Mouse (Mus musculus): Measurements from ENCODE around the gene Peli2. TPM values are rescaled to one million over a fixed set of nuclear protein-coding genes. Genes with fewer than 3 reads are reported as not detected.

Gene Peli2
- total RNA-seq, 1 experiment from 2014 or later = 5.0 TPM

- no peak for ATAC-seq (replicated peaks; ENCODE audit: insufficient number of reproducible peaks, low FRiP score, low TSS enrichment, poor library complexity, severe bottlenecking)
Measured at GRCm38 (mm10) chr14:48201403-48201802, 80.8 kb downstream of the Peli2 start.

DNA sequence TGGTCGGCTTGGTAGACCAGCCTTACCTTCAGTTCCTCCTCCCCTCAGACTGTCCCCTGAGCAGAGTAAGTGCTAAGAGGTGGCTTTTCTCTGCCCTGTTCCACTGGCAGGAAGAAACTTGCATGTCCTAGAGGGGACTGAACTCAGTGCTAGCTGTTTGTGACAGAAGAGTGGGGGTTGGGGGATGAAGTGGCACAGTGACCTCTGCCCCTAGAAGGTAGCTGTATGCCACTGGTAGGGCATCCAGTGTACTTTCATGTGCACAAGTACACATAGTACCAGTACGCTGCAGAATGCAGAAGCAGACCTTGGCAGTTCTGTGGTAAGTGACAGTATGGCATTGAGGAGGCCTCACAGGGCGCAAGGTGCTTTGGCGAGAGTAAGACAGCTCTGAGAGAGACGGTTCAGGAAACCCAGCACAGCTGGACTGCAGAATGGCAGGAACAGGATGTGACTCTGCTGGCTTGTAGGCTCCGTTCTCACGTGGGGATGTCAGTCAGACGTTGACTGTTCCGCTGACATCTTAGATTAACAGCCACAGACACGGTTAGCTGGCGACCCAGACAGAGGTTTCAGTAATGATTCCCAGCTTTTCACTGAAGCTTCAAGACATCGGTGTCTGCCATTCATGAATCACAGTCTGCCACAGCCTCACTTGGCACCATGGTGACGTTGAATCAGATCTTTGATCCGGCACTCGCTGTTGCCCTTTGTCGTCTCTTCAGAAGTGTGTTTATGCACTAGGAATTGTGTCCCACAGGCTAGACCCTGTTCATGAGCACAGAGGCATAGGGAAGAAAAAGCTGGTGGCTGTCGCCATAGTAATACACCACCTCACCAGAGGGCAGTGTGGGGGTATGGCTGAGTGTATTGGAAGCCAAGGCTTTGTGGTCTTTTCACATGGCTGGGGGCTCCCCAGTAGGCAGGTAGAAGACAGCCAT is 81.7 kb downstream of the Peli2 start:
- ATAC-seq (replicated peaks; ENCODE audit: insufficient number of reproducible peaks, low FRiP score, low TSS enrichment, poor library complexity, severe bottlenecking) = no peak; the same call in 1 of the 2 replicates

DNA sequence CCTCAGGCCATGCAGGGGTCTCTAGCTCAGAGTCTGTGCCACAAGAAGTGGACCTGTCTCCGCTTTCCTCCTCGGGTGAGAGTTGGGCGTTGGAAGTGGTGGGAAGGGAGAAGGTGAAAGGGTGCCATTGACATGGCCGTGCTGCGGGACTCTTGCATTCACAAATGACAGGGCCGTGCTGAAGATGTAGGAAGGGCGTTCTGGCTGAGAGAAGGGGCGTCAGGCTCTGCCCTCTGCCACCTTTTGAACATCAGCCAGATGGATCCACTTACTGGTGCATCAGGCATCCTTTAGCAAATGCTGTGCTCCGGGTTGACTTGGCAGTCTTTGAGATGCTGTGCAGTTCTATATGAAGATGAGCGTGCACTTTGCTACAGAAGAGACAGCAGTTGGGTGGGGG is 84.4 kb downstream of the Peli2 start:
- no peak for ATAC-seq (replicated peaks; ENCODE audit: insufficient number of reproducible peaks, low FRiP score, low TSS enrichment, poor library complexity, severe bottlenecking)

DNA sequence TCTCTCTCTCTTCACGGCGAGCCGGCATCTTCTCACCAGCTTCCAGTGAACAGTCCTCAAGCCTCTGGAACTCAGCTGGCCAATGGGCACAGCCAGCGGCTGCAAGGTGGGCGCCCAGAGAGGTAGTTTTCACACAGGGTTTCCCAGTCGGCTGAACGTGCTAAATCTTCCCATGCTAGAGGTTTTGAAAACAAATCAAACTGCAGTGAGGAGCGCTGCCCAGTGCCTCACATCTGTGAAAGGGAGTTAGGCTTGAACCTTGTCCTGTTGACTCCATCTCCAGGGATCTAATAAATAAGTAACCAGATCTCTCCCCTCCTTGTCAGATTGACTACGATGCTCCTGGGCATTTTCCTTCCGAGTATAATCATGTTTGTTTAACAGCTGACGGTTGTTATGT is 85.0 kb downstream of the Peli2 start:
- no peak for ATAC-seq (replicated peaks; ENCODE audit: insufficient number of reproducible peaks, low FRiP score, low TSS enrichment, poor library complexity, severe bottlenecking)

DNA sequence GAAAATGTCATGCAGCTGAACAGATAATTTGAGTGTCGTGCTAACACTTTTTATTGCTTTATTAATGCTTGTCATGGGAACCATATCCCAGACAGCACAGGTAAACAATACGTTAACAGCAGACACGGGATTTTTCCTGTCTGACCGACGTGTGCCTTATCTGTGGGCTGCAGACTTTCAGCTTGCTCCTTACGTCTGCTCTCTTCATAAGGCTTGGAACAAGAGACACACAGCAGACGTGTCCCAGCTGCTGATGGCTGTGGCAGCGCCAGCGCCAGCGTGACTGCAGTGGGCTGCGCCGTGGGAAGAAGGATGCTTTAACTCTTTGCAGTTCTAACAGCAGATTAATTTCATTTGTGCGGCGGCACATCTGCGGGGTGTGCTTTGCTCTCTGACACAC is 86.5 kb downstream of the Peli2 start:
- no peak for ATAC-seq (replicated peaks; ENCODE audit: insufficient number of reproducible peaks, low FRiP score, low TSS enrichment, poor library complexity, severe bottlenecking)

GRCm38 (mm10) chr14:48207746-48208640 is 87.4 kb downstream of the Peli2 start:
- no peak for ATAC-seq (replicated peaks; ENCODE audit: insufficient number of reproducible peaks, low FRiP score, low TSS enrichment, poor library complexity, severe bottlenecking)

DNA sequence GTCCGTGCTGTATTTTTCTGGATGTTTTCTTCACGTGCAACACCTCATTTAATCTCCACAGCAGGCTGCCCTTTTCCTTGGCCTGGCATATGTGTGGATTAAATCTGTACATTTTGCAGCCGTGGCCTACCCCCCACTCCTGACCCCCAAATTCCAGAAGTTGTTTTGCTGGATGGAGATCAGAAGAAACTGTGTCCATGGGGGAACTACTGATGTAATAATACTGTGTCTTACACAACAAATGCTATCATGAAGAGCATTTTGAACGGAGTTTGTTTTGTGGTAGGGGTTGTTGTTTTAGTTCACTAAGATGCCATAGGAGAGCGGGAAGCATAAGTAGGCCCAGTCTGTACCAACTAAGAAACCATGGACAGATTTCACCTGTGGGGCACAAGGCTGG is 88.8 kb downstream of the Peli2 start:
- ATAC-seq (replicated peaks; ENCODE audit: insufficient number of reproducible peaks, low FRiP score, low TSS enrichment, poor library complexity, severe bottlenecking) = no peak

GRCm38 (mm10) chr14:48210089-48210488 is 89.5 kb downstream of the Peli2 start:
- no peak for ATAC-seq (replicated peaks; ENCODE audit: insufficient number of reproducible peaks, low FRiP score, low TSS enrichment, poor library complexity, severe bottlenecking)

DNA sequence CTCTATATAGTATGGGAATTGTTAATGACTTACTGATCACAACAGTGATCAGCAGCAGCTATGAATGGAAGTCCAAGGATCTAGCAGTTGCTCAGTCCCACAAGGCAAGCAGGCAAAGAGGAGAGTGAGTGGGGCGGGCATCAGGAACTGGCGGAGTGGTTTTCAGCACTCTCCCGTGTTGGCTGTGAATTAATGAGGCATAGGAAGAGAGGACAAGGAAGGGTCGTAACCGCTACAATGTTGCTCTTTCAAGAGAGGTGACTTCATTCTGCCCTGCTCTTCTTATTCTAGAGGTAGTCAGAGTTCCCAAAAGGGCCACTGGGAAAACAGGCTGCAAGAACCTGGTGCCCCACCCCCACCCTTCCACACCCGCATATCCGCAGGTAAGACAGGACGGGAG is 90.9 kb downstream of the Peli2 start:
- no peak for ATAC-seq (replicated peaks; ENCODE audit: insufficient number of reproducible peaks, low FRiP score, low TSS enrichment, poor library complexity, severe bottlenecking)

GRCm38 (mm10) chr14:48212839-48213238 is 92.2 kb downstream of the Peli2 start:
- ATAC-seq (replicated peaks; ENCODE audit: insufficient number of reproducible peaks, low FRiP score, low TSS enrichment, poor library complexity, severe bottlenecking) = no peak

DNA sequence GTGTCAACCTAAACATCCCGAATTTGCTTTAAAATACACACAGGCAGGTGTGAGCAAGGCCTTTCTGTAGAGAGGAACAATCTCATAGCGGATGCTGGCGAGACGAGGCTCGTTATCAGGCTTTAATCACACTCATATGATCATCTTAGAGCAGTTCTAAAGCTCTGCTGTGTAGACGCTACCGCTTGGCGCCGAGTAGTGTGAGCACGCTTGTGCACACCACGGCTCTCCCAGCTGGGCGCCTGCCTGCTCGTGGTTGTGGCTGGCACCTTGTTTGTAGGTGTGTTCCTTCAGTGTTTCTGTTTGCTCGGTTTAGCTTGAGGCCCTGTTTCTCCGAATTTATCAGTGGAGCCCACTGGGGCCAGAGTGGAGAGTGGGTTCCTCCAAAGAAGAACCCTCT is 93.0 kb downstream of the Peli2 start:
- ATAC-seq (replicated peaks; ENCODE audit: insufficient number of reproducible peaks, low FRiP score, low TSS enrichment, poor library complexity, severe bottlenecking) = no peak

DNA sequence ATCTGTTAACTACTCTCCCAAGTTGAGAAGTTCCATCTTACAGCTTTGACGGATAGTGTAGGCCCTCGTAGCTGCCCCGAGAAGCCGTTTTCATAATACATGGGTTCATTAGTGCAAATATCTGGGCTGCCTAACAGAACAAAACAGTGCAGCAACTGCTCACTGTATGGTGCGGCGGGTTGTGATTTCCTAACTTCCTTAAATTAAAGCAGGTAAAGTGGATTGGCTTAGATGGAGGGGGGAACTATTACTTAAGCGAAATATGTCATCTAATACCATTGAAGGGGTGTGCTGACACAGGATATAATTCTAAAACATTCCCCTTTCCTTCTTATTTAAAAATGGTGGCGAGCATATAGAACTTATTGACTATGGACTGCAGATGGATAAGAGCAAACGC is 101.4 kb downstream of the Peli2 start:
- ATAC-seq (replicated peaks; ENCODE audit: insufficient number of reproducible peaks, low FRiP score, low TSS enrichment, poor library complexity, severe bottlenecking) = no peak

- no peak for ATAC-seq (replicated peaks; ENCODE audit: insufficient number of reproducible peaks, low FRiP score, low TSS enrichment, poor library complexity, severe bottlenecking)
Measured at GRCm38 (mm10) chr14:48222684-48223083, 102.1 kb downstream of the Peli2 start.

- ATAC-seq (replicated peaks; ENCODE audit: insufficient number of reproducible peaks, low FRiP score, low TSS enrichment, poor library complexity, severe bottlenecking) = no peak
Measured at GRCm38 (mm10) chr14:48224203-48224602, 103.6 kb downstream of the Peli2 start.

GRCm38 (mm10) chr14:48224861-48225300 is 104.3 kb downstream of the Peli2 start:
- no peak for ATAC-seq (replicated peaks; ENCODE audit: insufficient number of reproducible peaks, low FRiP score, low TSS enrichment, poor library complexity, severe bottlenecking)

- ATAC-seq (replicated peaks; ENCODE audit: insufficient number of reproducible peaks, low FRiP score, low TSS enrichment, poor library complexity, severe bottlenecking) = no peak
Measured at GRCm38 (mm10) chr14:48225810-48226446, 105.3 kb downstream of the Peli2 start.

GRCm38 (mm10) chr14:48226759-48227158 is 106.1 kb downstream of the Peli2 start:
- no peak for ATAC-seq (replicated peaks; ENCODE audit: insufficient number of reproducible peaks, low FRiP score, low TSS enrichment, poor library complexity, severe bottlenecking)

- ATAC-seq (replicated peaks; ENCODE audit: insufficient number of reproducible peaks, low FRiP score, low TSS enrichment, poor library complexity, severe bottlenecking) = no peak
Measured at GRCm38 (mm10) chr14:48234785-48235519, 114.3 kb downstream of the Peli2 start.
